Mouse (Mus musculus): ENCODE measurements around the gene Efna1.

DNA sequence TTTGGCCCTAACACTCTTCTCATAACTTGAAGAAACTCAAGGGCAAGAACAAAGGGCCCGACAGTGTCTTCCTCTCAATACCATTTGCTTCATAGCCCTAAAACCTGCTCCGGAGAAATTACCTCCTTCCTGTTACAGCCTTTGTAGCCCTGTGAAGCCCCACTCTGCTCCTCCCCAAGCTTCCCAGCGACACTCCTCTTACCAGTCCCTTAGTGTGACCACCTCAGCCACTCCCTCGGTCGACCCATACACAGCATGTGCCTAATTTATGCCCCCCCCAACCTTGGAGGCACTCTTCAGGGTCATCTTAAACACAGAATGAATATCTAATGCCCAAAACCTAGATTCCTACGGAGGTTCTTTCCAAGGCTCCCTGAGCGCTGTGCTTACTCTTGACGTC lies 2.3 kb downstream of the Efna1 start:
- TF ChIP-seq POLR2A (IDR thresholded peaks at IDR 0.05; ENCODE audit: low read depth, low read length) (no peak), CTCF (conservative IDR thresholded peaks at IDR 0.05; ENCODE audit: insufficient read depth, insufficient read length, low read depth, low read length) (no peak)
